Mouse (Mus musculus) kidney, adult 2 months (tissue): ENCODE data around the gene Dda1. TPM values are rescaled to one million over a fixed set of nuclear protein-coding genes. Genes with fewer than 3 reads are reported as not detected.
A peak's percentile ranks its signal among the peaks of the same experiment; 100 is the strongest.
"Not testable (repeated sequence)": the region's sequence is repeated elsewhere in the genome, so short reads cannot be mapped to it uniquely, and the experiment has no call there.

ENCODE experiments used
- DNase-seq: peaks from one replicate; pipeline ENCODE4 v3.0.0; 2021
- H3K27ac ChIP-seq: fragments of 200-500 bp; 2 replicates; pipeline ENCODE4 v1.5.1; 2012; ENCODE audit warnings: low read depth, low read length, control low read depth, inconsistent platforms; ENCODE audit not compliant: insufficient read depth
- H3K27me3 ChIP-seq: fragments of 200-500 bp; replicated peaks from 2 replicates; pipeline ENCODE4 v1.6.1; 2012; ENCODE audit warnings: mild to moderate bottlenecking, moderate library complexity, low read length, inconsistent platforms; ENCODE audit not compliant: control insufficient read depth, insufficient read depth
- H3K36me3 ChIP-seq: fragments of 200-500 bp; 2 replicates; pipeline ENCODE4 v1.6.1; 2012; ENCODE audit warnings: mild to moderate bottlenecking, moderate library complexity, low read length, inconsistent platforms; ENCODE audit not compliant: control insufficient read depth, insufficient read depth
- H3K4me1 ChIP-seq: fragments of 200-500 bp; 2 replicates; pipeline ENCODE4 v1.6.1; 2011; ENCODE audit warnings: low read length; ENCODE audit not compliant: control insufficient read depth, insufficient read depth
- H3K4me3 ChIP-seq: fragments of 200-500 bp; 2 replicates; pipeline ENCODE4 v1.5.1; 2011; ENCODE audit warnings: mild to moderate bottlenecking, low read depth, low read length, control low read depth; ENCODE audit not compliant: insufficient read depth
- CTCF ChIP-seq: fragments of 200-500 bp; conservative IDR thresholded peaks from 2 replicates; pipeline ENCODE4 v1.5.1; 2011; ENCODE audit warnings: low read depth, mild to moderate bottlenecking, control low read depth, low read length, moderate library complexity, mixed read lengths; ENCODE audit not compliant: insufficient read depth, insufficient read length
- POLR2A ChIP-seq: fragments of 200-500 bp; IDR thresholded peaks from one replicate; pipeline ENCODE4 v1.6.1; 2011; ENCODE audit warnings: low read depth, low read length, control low read depth
- WGBS: fragments of 180-500 bp; shearing (Covaris S2); methylation state at CpG from one replicate; pipeline ENCODE4 v1.1.7; 2018; 5-methylcytosine and 5-hydroxymethylcytosine counted together
- polyA plus RNA-seq: library from polyadenylated mRNA; depleted of rRNA; stranded (reverse); fragments of >200 nt; gene quantifications from 2 replicates; pipeline ENCODE4 v1.2.3, GENCODE M21; 2012; rRNA removed

The Dda1 gene
- polyA plus RNA-seq, 1 experiment: 61.5 TPM

GRCm38 (mm10) chr8:71519037-71519825 lies 50.2 kb downstream of the Dda1 start:
- not testable (repeated sequence) for H3K27ac ChIP-seq, H3K4me1 ChIP-seq, H3K4me3 ChIP-seq, H3K36me3 ChIP-seq, H3K27me3 ChIP-seq
- peak; percentile 71 for TF ChIP-seq CTCF
- 29% methylated on average over 10 of the region's 10 CpGs for WGBS
- DNase-seq: peak; percentile 77

GRCm38 (mm10) chr8:71521634-71522033 lies 52.6 kb downstream of the Dda1 start:
- no peaks in the 10 kb centered on the region for H3K27me3 ChIP-seq
- peak; percentile 98 for TF ChIP-seq CTCF
- TF ChIP-seq POLR2A: no peak
- peak; percentile 95 for DNase-seq
- no peak overlapping the region for H3K4me3 ChIP-seq
- H3K27ac ChIP-seq: no peak overlapping the region
- WGBS: 2% methylated on average over 17 of the region's 17 CpGs
- no peaks in the 10 kb centered on the region for H3K4me1 ChIP-seq
- no peaks in the 10 kb centered on the region for H3K36me3 ChIP-seq

GRCm38 (mm10) chr8:71525226-71526050 lies 56.4 kb downstream of the Dda1 start, which contains the start of gene Ccdc194:
Gene Ccdc194 (minus strand): TSS chr8:71525711.
- Histone ChIP-seq H3K4me1 (peaks cover 3% of the 10 kb centered on the region; the same call in 1 of the 2 replicates), H3K27ac (no peak within 1 kb of the TSS), H3K4me3 (no peak within 1 kb of the TSS), H3K27me3 (no peaks in the 10 kb centered on the region), H3K36me3 (no peaks in the 10 kb centered on the region)
- TF ChIP-seq POLR2A (no peak), CTCF (no peak)
- 36% methylated on average over 46 of the region's 46 CpGs for WGBS
- DNase-seq: no peak

Other genes starting within 250 kb of the Dda1 start
- 11.4 and 12.0 TPM in 2 replicates for gene Myo9b, start 196.5 kb upstream of the Dda1 start, polyA plus RNA-seq
- gene Haus8, start 196.3 kb upstream of the Dda1 start, polyA plus RNA-seq: 3.1 and 3.6 TPM in 2 replicates
- 111 and 127 TPM in 2 replicates for gene Use1, start 102.4 kb upstream of the Dda1 start, polyA plus RNA-seq
- gene Ocel1, start 97.9 kb upstream of the Dda1 start, polyA plus RNA-seq: 12.5 and 14.2 TPM in 2 replicates
- gene Nr2f6, start 87.2 kb upstream of the Dda1 start, polyA plus RNA-seq: 177 and 264 TPM in 2 replicates
- gene Ushbp1, start 73.4 kb upstream of the Dda1 start, polyA plus RNA-seq: 38.5 and 43.4 TPM in 2 replicates
- gene Babam1, start 72.3 kb upstream of the Dda1 start, polyA plus RNA-seq: 153 and 162 TPM in 2 replicates
- 0.28 and 0.79 TPM in 2 replicates for gene Ankle1, start 63.2 kb upstream of the Dda1 start, polyA plus RNA-seq
- gene Abhd8, start 5.5 kb upstream of the Dda1 start, polyA plus RNA-seq: 29.8 and 38.3 TPM in 2 replicates
- 168 and 186 TPM in 2 replicates for gene Mrpl34, start 4.2 kb upstream of the Dda1 start, polyA plus RNA-seq
- 12.6 and 15.2 TPM in 2 replicates for gene Ano8, start 16.8 kb downstream of the Dda1 start, polyA plus RNA-seq
- gene Gtpbp3, start 18.9 kb downstream of the Dda1 start, polyA plus RNA-seq: 20.2 and 25.0 TPM in 2 replicates
- gene Plvap, start 42.6 kb downstream of the Dda1 start, polyA plus RNA-seq: 502 and 542 TPM in 2 replicates
- gene Ccdc194, start 56.5 kb downstream of the Dda1 start, polyA plus RNA-seq: 0.09 TPM in 1 of 2 replicates, not detected in the other
- 167 and 184 TPM in 2 replicates for gene Bst2, start 68.3 kb downstream of the Dda1 start, polyA plus RNA-seq
- gene Mvb12a, start 73.7 kb downstream of the Dda1 start, polyA plus RNA-seq: 136 and 164 TPM in 2 replicates
- 7.8 and 8.4 TPM in 2 replicates for gene Tmem221, start 89.7 kb downstream of the Dda1 start, polyA plus RNA-seq
- gene Nxnl1, start 97.4 kb downstream of the Dda1 start, polyA plus RNA-seq: 0.14 and 0.19 TPM in 2 replicates
- 146 and 182 TPM in 2 replicates for gene Slc27a1, start 99.7 kb downstream of the Dda1 start, polyA plus RNA-seq
- 134 TPM in 2 replicates for gene Pgls, start 123.0 kb downstream of the Dda1 start, polyA plus RNA-seq
- 1.2 and 2.4 TPM in 2 replicates for gene Fam129c, start 128.4 kb downstream of the Dda1 start, polyA plus RNA-seq
- 62.2 and 70.4 TPM in 2 replicates for gene Colgalt1, start 141.8 kb downstream of the Dda1 start, polyA plus RNA-seq
- gene Unc13a, start 202.6 kb downstream of the Dda1 start, polyA plus RNA-seq: 1.3 and 2.1 TPM in 2 replicates
- 15.1 and 16.5 TPM in 2 replicates for gene Jak3, start 207.1 kb downstream of the Dda1 start, polyA plus RNA-seq
- 14.5 and 17.8 TPM in 2 replicates for gene Insl3, start 220.0 kb downstream of the Dda1 start, polyA plus RNA-seq
- gene B3gnt3, start 232.6 kb downstream of the Dda1 start, polyA plus RNA-seq: 5.5 and 5.9 TPM in 2 replicates